Mouse (Mus musculus): Measurements from ENCODE around the gene Stk11ip. TPM values are rescaled to one million over a fixed set of nuclear protein-coding genes. Genes with fewer than 3 reads are reported as not detected.

Stk11ip gene
- total RNA-seq, 2 experiments from 2014 or later: 14.0 to 14.3 TPM

- ATAC-seq (replicated peaks; ENCODE audit: low FRiP score, poor library complexity, severe bottlenecking): no peak
Measured at GRCm38 (mm10) chr1:75560206-75560913, 39.0 kb downstream of the Stk11ip start.

GRCm38 (mm10) chr1:75561221-75561897, 40.0 kb downstream of the Stk11ip start:
- no peak for ATAC-seq (replicated peaks; ENCODE audit: low FRiP score, poor library complexity, severe bottlenecking)

- no peak for ATAC-seq (replicated peaks; ENCODE audit: low FRiP score, poor library complexity, severe bottlenecking)
Measured at GRCm38 (mm10) chr1:75561898-75562238, 40.5 kb downstream of the Stk11ip start.

- no peak for ATAC-seq (replicated peaks; ENCODE audit: low FRiP score, poor library complexity, severe bottlenecking)
Measured at GRCm38 (mm10) chr1:75564102-75564501, 42.8 kb downstream of the Stk11ip start.

GRCm38 (mm10) chr1:75564916-75565315, 43.6 kb downstream of the Stk11ip start:
- no peak for ATAC-seq (replicated peaks; ENCODE audit: low FRiP score, poor library complexity, severe bottlenecking)

- no peak for ATAC-seq (replicated peaks; ENCODE audit: low FRiP score, poor library complexity, severe bottlenecking)
Measured at GRCm38 (mm10) chr1:75565616-75566015, 44.3 kb downstream of the Stk11ip start.

GRCm38 (mm10) chr1:75570403-75570802, 49.1 kb downstream of the Stk11ip start:
- ATAC-seq (replicated peaks; ENCODE audit: low FRiP score, poor library complexity, severe bottlenecking): no peak

- no peak for ATAC-seq (replicated peaks; ENCODE audit: low FRiP score, poor library complexity, severe bottlenecking)
Measured at GRCm38 (mm10) chr1:75572776-75573175, 51.4 kb downstream of the Stk11ip start.

- ATAC-seq (replicated peaks; ENCODE audit: low FRiP score, poor library complexity, severe bottlenecking): no peak
Measured at GRCm38 (mm10) chr1:75573715-75574114, 52.4 kb downstream of the Stk11ip start.

GRCm38 (mm10) chr1:75574476-75575310, 53.4 kb downstream of the Stk11ip start:
- no peak for ATAC-seq (replicated peaks; ENCODE audit: low FRiP score, poor library complexity, severe bottlenecking)

- ATAC-seq (replicated peaks; ENCODE audit: low FRiP score, poor library complexity, severe bottlenecking): no peak
Measured at GRCm38 (mm10) chr1:75581936-75582624, 60.8 kb downstream of the Stk11ip start.

GRCm38 (mm10) chr1:75582625-75582956, 61.3 kb downstream of the Stk11ip start:
- ATAC-seq (replicated peaks; ENCODE audit: low FRiP score, poor library complexity, severe bottlenecking): no peak

- ATAC-seq (replicated peaks; ENCODE audit: low FRiP score, poor library complexity, severe bottlenecking): no peak
Measured at GRCm38 (mm10) chr1:75583034-75583433, 61.7 kb downstream of the Stk11ip start.

- no peak for ATAC-seq (replicated peaks; ENCODE audit: low FRiP score, poor library complexity, severe bottlenecking)
Measured at GRCm38 (mm10) chr1:75586791-75587190, 65.5 kb downstream of the Stk11ip start.

Other genes starting within 250 kb of the Stk11ip start
- gene Resp18, start 243.1 kb upstream of the Stk11ip start, total RNA-seq (2015; ENCODE audit: low replicate concordance): not detected in 2 replicates
- gene Resp18, start 243.1 kb upstream of the Stk11ip start, total RNA-seq (2017; ENCODE audit: low replicate concordance): not detected in 2 replicates
- gene Dnpep, start 203.5 kb upstream of the Stk11ip start, total RNA-seq (2015; ENCODE audit: low replicate concordance): 14.0 and 20.3 TPM in 2 replicates
- gene Dnpep, start 203.5 kb upstream of the Stk11ip start, total RNA-seq (2017; ENCODE audit: low replicate concordance): 7.7 and 11.8 TPM in 2 replicates
- gene Des, start 161.2 kb upstream of the Stk11ip start, total RNA-seq (2015; ENCODE audit: low replicate concordance): not detected in 2 replicates
- not detected in 2 replicates for gene Des, start 161.2 kb upstream of the Stk11ip start, total RNA-seq (2017; ENCODE audit: low replicate concordance)
- not detected in 2 replicates for gene Speg, start 146.2 kb upstream of the Stk11ip start, total RNA-seq (2015; ENCODE audit: low replicate concordance)
- 1.7 TPM in 1 of 2 replicates, not detected in the other for gene Speg, start 146.2 kb upstream of the Stk11ip start, total RNA-seq (2017; ENCODE audit: low replicate concordance)
- gene Gmppa, start 85.6 kb upstream of the Stk11ip start, total RNA-seq (2015; ENCODE audit: low replicate concordance): 2.9 and 14.4 TPM in 2 replicates
- 6.1 and 20.1 TPM in 2 replicates for gene Gmppa, start 85.6 kb upstream of the Stk11ip start, total RNA-seq (2017; ENCODE audit: low replicate concordance)
- not detected in 2 replicates for gene Asic4, start 71.1 kb upstream of the Stk11ip start, total RNA-seq (2015; ENCODE audit: low replicate concordance)
- gene Asic4, start 71.1 kb upstream of the Stk11ip start, total RNA-seq (2017; ENCODE audit: low replicate concordance): not detected in 2 replicates
- 0.42 TPM in 1 of 2 replicates, not detected in the other for gene Chpf, start 42.2 kb upstream of the Stk11ip start, total RNA-seq (2015; ENCODE audit: low replicate concordance)
- gene Chpf, start 42.2 kb upstream of the Stk11ip start, total RNA-seq (2017; ENCODE audit: low replicate concordance): 0.26 and 1.3 TPM in 2 replicates
- not detected in 2 replicates for gene Tmem198, start 42.0 kb upstream of the Stk11ip start, total RNA-seq (2015; ENCODE audit: low replicate concordance)
- not detected in 2 replicates for gene Tmem198, start 42.0 kb upstream of the Stk11ip start, total RNA-seq (2017; ENCODE audit: low replicate concordance)
- gene Obsl1, start 15.1 kb upstream of the Stk11ip start, total RNA-seq (2015; ENCODE audit: low replicate concordance): not detected in 2 replicates
- gene Obsl1, start 15.1 kb upstream of the Stk11ip start, total RNA-seq (2017; ENCODE audit: low replicate concordance): not detected in 2 replicates
- not detected in 2 replicates for gene Inha, start 14.5 kb upstream of the Stk11ip start, total RNA-seq (2015; ENCODE audit: low replicate concordance)
- not detected in 2 replicates for gene Inha, start 14.5 kb upstream of the Stk11ip start, total RNA-seq (2017; ENCODE audit: low replicate concordance)
- gene Slc4a3, start 24.7 kb downstream of the Stk11ip start, total RNA-seq (2015; ENCODE audit: low replicate concordance): not detected in 2 replicates
- 0.09 and 1.5 TPM in 2 replicates for gene Slc4a3, start 24.7 kb downstream of the Stk11ip start, total RNA-seq (2017; ENCODE audit: low replicate concordance)